Mouse (Mus musculus) megakaryocyte progenitor cell, adult 5-6 weeks (primary cell): ENCODE results near the gene Add1. TPM values are rescaled to one million over a fixed set of nuclear protein-coding genes. Genes with fewer than 3 reads are reported as not detected.
A peak's percentile ranks its signal among the peaks of the same experiment; 100 is the strongest.

ENCODE experiments used
- ATAC-seq: replicated peaks from 2 replicates; pipeline ENCODE4 v1.8.0; 2016; ENCODE audit warnings: mild to moderate bottlenecking, moderate TSS enrichment, inconsistent platforms; ENCODE audit not compliant: poor library complexity
- total RNA-seq, 2 experiments: library from RNA; stranded (forward) in 1 of 2; stranded (reverse) in 1 of 2; fragments of 157-497, 149-512 nt in 1 of 2; fragments of 200-1000 nt in 1 of 2; gene quantifications; 2 replicates each; pipeline versions ENCODE4 v1.2.3 to v1.2.4; 2015 to 2017

The Add1 gene
- 65.1 and 71.0 TPM in 2 replicates for total RNA-seq (2015)
- total RNA-seq (2017): 83.9 and 97.8 TPM in 2 replicates

DNA sequence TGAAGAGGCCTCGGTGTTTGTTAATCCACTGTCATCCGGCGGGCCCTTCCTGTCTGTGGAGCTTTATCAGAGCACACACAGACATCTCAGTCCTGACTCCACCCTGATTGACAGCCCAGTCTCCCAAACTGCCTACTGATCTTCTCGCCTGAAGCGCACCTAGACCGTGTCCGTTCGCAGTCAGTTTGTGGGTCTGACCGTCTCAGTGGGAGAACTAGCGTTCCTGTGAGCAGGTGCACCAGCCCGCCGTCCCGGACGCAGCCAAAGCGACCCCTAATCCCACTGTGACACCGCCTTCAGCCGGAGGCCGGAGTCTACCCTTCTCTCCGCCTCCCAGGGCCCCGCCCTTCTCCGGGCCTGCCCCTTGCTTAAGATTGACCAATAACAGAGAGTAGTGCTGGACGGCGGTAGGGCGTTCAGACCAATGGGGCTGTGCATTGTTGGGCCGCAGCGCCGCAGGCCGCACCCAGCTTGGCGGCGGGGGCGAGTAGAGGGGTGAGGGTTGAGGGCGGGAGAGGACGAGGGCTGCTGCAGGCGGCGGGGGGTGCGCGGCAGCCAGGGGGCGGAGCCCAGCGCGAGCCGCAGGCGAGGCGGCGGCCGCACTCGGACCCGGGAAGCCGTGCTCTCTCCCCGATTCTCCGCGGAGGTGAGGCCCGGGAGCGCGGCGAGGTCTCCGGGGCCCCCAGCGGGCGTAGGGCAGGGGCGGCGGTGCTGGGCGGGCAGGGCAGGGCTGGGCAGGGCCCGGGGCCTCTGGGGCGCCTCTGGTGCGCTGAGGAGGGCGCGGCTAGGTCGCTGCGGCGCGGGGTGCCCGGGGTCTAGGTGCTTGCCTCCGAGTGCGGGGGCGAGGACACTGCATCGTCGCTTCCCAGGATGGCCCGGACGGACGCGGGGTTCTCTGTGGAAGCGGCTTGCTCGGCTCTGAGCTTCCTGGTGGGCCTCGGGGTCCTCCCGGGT is at the start of gene Add1:
TSS of gene Add1 (plus strand) at position 397 of the 954 bp plus-strand sequence.
- ATAC-seq: peak; percentile 87

DNA sequence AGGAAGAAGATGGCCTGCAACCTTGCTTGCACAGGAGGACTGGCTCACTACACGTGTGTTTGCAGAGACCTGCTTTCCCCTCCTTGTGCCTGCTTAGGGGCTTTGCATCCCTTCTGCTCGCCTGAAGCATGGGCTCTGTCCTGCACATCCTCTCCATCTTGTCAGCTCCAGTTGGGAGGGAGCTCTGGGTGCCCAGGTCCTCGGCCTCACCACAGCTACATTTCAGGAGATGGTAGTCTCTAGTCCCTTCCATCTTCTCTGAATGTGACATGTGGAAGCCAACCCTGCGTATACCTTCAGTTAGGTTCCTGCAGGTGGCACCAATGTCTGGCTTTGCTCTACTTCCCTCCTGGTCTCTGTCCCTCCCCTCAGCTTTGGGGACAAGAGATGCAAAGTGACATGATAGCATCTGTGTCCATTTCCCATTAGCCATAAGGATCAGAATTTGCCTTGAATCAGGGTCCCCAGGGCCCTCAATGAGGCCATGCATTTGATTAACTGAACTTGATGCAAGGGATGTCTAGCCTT is 49.4 kb upstream of the Add1 start:
- no peak for ATAC-seq

DNA sequence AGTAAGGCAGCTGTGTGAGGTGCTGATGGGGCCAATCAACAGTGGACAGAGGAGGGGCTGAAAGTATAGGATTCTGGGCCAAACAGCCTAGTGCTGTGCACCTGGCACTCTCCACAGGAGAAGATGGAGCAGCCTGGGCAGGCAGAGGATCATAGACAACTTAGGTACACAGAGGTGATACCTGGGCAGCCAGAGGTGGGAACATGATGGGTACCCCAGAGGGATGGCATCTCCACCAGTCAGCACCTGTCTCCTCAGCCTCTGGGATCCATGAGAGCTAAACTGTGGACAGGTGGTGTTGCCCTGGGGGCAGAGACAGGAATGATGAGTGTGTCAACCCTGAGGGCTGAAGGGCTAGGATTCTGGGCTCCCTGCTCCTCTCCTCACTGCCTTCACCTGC is 49.0 kb upstream of the Add1 start:
- no peak for ATAC-seq

DNA sequence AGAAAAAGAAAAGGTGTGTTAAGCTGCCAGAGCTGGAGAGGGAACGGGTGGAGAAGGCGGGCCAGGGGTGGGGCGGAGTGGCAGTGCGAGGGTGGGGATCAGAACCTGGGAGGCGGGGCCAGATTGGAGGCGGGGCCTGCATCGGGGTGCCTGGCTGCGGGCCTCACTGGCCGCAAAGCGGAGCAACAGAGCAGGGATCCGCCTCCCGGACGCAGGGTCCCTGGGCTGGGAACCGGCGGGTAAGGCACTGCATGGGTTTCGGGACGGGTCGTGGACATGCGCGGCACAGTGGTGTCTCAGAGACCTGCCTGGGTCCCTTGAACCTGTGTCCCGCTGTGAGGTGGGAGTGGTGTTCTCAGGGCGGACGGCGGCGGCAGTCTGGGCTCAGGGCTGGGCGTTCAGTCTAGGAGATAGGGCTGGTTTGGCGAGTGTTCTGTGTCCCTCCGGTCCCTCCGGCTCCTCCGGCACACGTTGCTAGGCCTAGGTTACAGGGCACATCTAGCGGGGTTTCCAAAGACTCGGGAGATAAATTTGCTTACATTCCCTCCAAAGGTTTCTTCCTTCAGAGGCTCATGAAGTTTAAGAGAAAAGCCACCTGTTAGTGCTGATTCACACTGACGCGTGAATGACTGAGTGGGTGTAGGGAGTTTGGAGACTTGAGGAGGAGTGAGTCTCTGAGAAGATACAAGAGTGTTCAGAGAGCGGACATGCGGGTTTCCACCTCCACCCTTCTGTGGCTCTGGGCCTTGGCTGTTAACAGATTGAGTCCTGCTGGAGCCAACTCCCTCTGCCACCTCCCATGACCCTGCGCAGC is 47.6 kb upstream of the Add1 start, which contains the start of gene Sh3bp2:
TSS of gene Sh3bp2 (plus strand) at position 176 of the 814 bp plus-strand sequence.
- ATAC-seq: peak; percentile 93

DNA sequence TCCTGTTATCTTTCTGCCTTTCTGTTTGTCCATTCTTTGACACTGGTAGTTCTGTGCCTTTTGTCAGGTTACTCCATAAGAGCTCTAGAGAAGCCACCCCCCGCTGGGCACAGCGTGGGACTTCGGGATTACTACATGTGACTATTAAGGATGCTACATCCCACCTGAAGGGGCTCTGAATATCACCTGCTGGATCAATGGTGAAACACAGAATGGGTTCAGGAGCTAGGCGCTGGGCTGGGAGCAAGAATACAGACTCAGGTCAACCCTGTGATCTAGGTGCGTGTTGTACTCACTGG is 47.0 kb upstream of the Add1 start:
- no peak for ATAC-seq

DNA sequence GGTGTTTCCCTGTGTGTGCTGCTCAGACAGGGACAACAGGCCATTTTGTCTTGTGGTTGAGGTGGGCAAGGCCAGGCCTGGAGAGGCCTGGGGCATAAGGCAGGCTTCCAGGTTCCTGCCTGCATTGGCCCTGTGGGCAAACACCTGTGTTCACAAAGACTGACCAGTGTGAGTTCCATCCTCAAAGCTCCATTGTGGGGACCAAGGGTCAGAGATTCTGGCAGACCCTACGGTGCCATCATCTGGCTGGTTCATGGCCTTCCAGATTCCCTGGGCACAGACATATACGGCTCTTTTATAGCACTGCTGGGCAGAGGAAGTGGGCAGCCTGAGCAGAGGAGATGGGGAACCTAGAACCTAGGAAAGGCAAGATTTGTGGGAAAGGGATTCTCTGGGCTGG is 46.1 kb upstream of the Add1 start:
- no peak for ATAC-seq

DNA sequence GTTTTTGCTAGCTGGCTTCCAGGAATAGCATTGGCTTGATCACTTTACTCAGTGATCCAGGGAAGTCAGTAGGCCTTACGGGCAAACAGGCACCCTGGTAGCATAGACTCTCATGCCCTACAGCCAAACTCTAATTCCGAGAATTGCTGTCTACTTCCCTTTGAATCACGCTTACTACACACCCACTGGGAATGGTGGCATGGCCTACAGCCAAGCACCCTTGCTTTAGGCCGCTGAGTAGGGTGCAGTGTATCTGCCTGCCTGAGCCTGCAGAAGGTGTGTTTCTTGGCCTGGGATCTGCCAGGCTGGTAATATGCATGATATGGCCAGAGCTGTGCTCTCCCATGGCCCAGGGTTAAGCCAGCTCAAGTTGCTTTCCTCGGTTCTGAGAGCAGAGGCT is 44.7 kb upstream of the Add1 start:
- ATAC-seq: no peak

DNA sequence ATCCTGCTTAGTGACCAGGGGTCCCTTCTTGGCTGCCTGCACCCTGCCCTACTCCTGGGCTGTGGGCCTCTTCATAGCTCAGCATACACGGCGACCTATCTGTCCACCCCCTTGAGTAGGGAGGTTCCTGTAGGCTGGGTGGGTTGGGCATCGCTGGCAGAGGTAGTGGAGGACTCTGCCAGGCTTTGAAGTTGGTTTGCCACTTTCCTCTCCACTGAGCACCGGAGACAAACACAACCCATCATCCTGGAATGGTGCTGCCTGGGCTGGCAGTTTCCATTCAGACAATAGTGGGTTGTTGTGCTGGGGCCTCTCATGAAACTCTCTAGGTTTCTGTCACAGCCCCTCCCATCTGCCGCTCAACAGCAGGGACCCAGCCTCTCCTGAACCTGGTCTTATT is 43.3 kb upstream of the Add1 start:
- ATAC-seq: no peak

DNA sequence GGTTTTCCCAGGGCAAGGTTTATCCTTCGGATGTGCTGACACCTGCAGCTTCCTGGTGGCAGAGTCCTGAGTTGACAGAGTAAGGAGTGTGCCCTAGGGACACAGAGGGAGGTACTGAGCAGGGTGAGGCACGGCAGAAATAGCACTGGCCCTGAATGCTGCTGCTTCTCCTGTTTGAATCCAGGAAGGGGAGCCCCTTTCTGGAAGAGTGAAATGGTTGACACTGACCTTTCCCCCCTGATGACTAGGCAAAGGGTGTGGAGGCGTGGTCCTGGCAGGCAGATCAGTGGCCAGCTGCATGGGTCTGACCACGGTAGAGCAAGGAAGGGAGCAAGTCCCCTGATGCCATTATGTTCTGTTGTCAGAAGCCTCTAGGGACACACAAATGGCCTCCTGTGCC is 42.8 kb upstream of the Add1 start:
- no peak for ATAC-seq

DNA sequence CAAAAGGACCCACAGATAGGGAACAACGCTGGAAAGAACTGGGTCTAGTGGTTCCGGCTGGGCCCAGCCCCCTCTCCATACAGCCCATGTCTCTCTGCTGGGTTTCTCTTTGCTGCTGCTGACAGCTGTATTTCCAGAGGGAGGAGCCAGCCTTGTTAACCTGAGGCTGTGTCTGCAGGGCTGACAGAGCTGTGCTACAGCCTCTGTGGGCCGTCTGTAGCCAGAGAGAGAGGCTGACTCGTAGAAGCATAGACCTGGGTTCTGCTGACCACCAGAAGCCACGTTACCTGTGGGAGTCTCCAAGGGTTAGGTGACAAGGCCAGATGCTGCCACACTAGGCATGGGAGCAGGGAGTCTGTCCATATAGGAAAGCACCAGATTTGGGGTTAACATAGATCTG is 40.4 kb upstream of the Add1 start:
- ATAC-seq: no peak

DNA sequence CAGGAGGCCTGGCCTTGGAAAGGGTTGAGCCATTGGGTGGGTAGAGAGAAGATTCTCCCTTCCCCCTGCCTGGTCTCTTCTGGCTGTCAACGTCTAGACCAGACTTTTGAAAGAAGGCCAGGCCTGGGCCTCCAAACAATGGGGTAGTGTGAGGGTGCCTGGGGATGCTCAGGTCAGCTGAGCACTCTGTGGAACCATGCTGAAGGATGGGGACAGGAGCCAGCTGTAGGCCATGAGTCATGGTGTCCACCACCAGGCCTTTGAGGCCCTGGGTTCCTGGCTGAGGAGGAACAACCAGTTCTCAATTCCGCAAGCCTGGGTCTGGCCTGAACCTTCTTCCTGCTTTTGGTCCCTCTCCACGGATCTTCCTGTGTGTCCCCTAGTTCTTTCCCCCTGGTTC is 39.6 kb upstream of the Add1 start:
- ATAC-seq: peak; percentile 59

DNA sequence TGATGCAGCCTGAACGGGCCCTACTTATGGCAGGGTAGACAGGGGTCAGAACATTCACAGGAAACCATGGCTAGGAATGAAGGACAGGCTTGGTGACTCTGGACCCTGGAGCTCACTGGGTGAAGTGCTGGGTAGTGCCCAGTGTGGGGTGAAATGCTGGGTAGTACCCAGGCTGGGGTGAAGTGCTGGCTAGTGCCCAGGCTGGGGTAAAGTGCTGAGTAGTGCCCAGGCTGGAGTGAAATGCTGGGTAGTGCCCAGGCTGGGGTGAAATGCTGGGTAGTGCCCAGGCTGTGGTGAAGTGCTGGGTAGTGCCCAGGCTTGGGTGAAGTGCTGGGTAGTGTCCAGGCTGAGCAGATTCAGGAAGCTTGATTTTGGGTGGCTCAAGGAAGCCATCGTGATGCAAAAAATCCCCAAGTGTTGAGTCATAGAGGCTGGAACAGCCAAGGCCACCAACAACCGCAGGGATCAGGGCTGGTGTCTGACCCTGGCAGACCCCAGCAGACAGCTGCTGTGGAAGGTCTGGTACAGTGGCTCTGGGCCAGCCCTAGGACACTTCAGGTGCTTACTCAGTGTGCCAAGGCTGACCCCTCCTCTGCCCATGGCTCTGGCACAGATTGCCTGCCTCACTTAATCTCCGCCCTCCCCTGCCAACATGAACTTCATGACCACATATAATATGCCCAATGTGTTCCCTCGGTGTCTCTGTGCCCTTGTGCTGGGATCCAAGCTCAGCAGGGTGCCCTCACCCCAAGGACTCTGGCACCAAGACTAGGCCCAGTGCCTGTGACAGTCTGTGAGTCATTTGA is 38.5 kb upstream of the Add1 start:
- ATAC-seq: peak; percentile 31

DNA sequence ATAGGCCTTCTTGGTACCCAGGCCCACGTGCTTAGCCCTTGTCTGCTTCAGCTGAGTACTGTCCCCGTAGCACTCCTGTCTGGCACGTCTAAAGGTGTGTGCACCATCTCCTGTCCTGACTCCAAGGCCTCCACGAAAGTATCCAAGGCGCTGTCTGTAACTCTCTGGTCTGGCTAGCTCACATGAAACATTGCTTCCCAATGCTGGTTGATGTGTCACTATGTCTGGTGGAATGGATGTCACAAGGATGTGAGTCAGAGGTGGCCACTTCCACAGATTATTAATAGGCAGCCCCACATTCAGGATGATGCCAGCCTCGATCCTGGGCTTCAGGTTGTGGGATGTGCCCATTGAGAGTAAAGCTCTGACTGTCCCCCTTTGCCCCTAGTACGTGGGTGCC is 37.6 kb upstream of the Add1 start:
- no peak for ATAC-seq

DNA sequence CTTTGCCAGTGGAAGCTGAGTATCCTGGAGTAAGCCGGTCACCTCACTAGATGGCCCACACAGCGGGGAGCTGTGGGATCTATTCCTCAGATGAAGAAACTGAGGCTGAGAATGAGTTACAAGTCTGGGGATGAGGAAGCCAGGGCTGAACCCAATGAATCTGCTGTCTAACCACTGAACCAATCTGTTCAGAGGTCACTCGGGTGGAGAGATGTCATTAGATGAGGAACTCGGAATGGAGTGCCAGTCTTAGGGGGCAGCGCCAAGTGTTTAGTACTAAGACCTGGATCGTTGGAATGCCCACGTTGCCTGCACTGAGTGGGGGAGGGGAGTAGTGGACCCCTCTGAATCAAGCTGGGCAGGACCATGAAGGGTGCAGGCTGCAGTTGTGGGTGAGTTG is 35.4 kb upstream of the Add1 start:
- no peak for ATAC-seq

DNA sequence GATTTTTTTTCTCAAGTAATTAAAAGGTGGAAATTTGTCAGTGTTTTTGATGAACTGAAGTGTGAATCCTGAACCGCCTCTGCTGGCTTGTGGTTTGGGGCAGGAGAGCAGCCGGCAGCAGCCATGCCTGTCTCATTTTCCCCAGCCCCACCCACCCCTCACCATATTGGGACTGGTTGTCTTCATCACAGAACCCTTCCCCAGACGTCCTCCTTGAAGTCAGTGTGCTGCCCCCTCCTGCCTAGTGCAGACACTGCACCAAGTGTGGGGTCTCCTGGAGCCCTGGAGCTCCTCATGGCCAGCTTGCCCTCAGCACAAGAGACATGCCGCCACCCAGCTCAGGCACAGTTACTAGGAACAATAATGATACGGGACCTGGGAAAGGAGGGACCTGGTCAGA is 34.9 kb upstream of the Add1 start:
- peak; percentile 47 for ATAC-seq

DNA sequence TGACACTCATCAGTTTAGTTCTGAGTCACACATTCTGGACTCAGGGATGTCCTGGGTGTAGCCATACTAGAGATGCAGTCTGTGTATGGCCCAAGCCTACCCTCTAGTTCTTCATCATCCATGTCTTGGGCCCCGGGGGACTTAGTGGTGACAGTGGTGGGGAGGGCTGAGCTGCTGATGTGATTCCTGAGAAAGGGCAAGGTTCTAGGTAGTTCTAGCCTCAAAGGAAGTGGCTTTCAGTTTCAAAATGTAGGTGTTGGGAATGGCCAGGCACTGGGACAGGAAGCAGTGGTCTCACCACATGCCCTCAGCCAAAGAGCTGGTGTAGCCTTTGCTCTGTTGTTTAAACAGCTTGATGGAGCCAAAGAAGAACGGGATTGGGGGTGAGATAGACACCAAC is 34.3 kb upstream of the Add1 start:
- no peak for ATAC-seq

DNA sequence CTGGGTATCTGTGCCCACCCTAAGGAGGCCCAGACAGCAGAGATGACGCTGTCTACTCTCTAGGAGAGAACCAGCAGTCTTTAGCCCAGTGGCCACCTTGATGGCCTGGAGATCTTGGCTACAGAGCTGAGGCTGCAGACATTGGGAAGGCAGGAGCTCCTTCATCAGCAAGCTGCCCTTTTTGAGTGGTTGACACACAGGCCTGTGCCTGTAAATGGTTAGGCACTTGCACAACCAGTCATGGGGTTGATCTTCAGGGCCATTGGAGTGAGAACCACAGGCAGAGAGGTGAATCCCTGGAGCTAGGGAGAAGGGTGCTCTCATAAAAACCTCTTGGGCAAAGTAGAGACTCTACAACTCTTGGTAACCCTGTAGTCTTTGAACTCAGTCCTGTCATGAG is 31.3 kb upstream of the Add1 start:
- ATAC-seq: no peak

DNA sequence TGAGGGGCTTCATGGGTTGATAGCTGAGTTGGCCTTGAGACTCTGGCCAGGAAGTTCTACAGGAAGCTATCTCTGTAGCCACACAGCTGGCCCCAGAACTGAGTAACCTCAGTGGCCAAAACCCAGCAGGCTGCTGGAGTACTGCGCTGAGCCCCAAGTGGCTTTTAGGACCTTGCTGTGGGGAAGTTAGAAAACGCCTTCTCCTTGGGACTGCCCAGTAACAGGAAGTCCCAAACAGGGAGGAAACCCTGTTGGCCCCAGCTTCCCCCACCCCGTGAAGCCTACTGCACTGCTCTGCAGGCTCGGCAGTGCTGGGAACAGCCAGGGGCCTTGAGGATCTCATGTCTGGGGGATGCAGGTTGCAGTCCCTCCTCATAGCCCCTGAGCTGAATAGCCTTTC is 30.4 kb upstream of the Add1 start:
- ATAC-seq: peak; percentile 59

DNA sequence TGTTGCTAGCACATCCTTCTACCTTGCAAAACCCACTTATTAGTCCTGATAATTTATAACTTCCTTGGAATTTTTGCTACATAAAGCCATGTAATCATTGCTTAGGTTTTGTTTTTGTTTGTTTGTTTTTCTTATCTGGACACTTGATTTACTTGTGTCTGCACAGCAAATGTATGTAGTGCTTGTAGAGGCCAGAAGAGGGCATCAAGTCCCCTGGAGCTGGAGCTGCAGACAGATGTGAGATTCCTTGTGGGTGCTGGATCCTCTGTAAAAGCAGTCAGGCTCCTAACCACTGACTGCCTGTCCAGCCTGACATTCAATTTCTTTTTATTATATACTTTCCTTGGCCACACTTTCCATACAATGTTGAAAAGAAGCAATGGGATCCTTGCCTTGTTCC is 26.1 kb upstream of the Add1 start:
- ATAC-seq: peak; percentile 63

DNA sequence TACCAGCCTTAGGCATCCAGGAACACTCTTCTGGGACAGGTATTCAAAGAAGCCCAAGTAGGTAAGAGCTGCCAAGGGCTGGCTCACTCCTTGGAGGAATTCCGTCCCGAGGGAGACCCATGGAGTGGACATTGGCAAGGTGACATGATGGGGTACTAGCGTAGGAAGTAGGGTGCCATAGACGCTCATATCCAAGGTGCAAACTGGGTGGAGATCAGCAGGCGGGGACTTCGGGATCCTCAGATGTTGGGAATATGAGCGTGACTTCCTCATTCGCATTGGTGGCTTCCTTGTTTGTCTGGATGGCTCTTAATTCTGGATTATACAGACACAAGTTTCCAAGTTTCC is 24.4 kb upstream of the Add1 start:
- no peak for ATAC-seq
